Mouse (Mus musculus): ENCODE data around the gene Gm21985.
A peak's percentile ranks its signal among the peaks of the same experiment; 100 is the strongest.
"Not testable (repeated sequence)": the region's sequence is repeated elsewhere in the genome, so short reads cannot be mapped to it uniquely, and the experiment has no call there.

Gm21985 gene

GRCm38 (mm10) chr2:112391346-112392000 is 125.4 kb downstream of the Gm21985 start:
- DNase-seq (ENCODE audit: low read depth, low spot score), result no peak

GRCm38 (mm10) chr2:112392689-112393088 is 126.6 kb downstream of the Gm21985 start:
- DNase-seq (ENCODE audit: low read depth, low spot score), result no peak

- no peak for DNase-seq (ENCODE audit: low read depth, low spot score)
These were observed 127.8 kb downstream of the Gm21985 start for GRCm38 (mm10) chr2:112393958-112394357.

GRCm38 (mm10) chr2:112396649-112397048 is 130.5 kb downstream of the Gm21985 start:
- DNase-seq (ENCODE audit: low read depth, low spot score), result no peak

GRCm38 (mm10) chr2:112407030-112407429 is 140.9 kb downstream of the Gm21985 start:
- DNase-seq (ENCODE audit: low read depth, low spot score), result no peak

GRCm38 (mm10) chr2:112425308-112425707 is 159.2 kb downstream of the Gm21985 start:
- no peak for DNase-seq (ENCODE audit: low read depth, low spot score)

GRCm38 (mm10) chr2:112428534-112428933 is 162.4 kb downstream of the Gm21985 start:
- not testable (repeated sequence) for DNase-seq (ENCODE audit: low read depth, low spot score)

GRCm38 (mm10) chr2:112429665-112430064 is 163.6 kb downstream of the Gm21985 start:
- no peak for DNase-seq (ENCODE audit: low read depth, low spot score)

- DNase-seq (ENCODE audit: low read depth, low spot score), result no peak
These were observed 164.3 kb downstream of the Gm21985 start for GRCm38 (mm10) chr2:112430403-112430802.

GRCm38 (mm10) chr2:112432523-112432922 is 166.4 kb downstream of the Gm21985 start:
- no peak for DNase-seq (ENCODE audit: low read depth, low spot score)

- no peak for DNase-seq (ENCODE audit: low read depth, low spot score)
These were observed 167.2 kb downstream of the Gm21985 start for GRCm38 (mm10) chr2:112433359-112433758.

- DNase-seq (ENCODE audit: low read depth, low spot score), result no peak
These were observed 170.2 kb downstream of the Gm21985 start for GRCm38 (mm10) chr2:112436292-112436691.

- no peak for DNase-seq (ENCODE audit: low read depth, low spot score)
These were observed 171.5 kb downstream of the Gm21985 start for GRCm38 (mm10) chr2:112437589-112437988.

GRCm38 (mm10) chr2:112443491-112443890 is 177.4 kb downstream of the Gm21985 start:
- no peak for DNase-seq (ENCODE audit: low read depth, low spot score)

- DNase-seq (ENCODE audit: low read depth, low spot score), result no peak
These were observed 179.4 kb downstream of the Gm21985 start for GRCm38 (mm10) chr2:112445511-112445910.

- DNase-seq (ENCODE audit: low read depth, low spot score), result not testable (repeated sequence)
These were observed 181.9 kb downstream of the Gm21985 start for GRCm38 (mm10) chr2:112448046-112448445.

GRCm38 (mm10) chr2:112448510-112449059 is 182.5 kb downstream of the Gm21985 start:
- DNase-seq (ENCODE audit: low read depth, low spot score), result no peak

GRCm38 (mm10) chr2:112449597-112450296 is 183.6 kb downstream of the Gm21985 start:
- no peak for DNase-seq (ENCODE audit: low read depth, low spot score)

- not testable (repeated sequence) for DNase-seq (ENCODE audit: low read depth, low spot score)
These were observed 186.4 kb downstream of the Gm21985 start for GRCm38 (mm10) chr2:112452513-112452912.

GRCm38 (mm10) chr2:112454125-112454861 is 188.2 kb downstream of the Gm21985 start:
- no peak for DNase-seq (ENCODE audit: low read depth, low spot score)

- DNase-seq (ENCODE audit: low read depth, low spot score), result peak; percentile 90
These were observed 188.9 kb downstream of the Gm21985 start, which contains the start of gene Emc7 for GRCm38 (mm10) chr2:112454862-112455564. Emc7 (plus strand) TSS chr2:112454997.

All from retina, postnatal 7 days (tissue).